Mouse (Mus musculus) retina, postnatal 1 day (tissue): ENCODE measurements around the gene Gripap1.

Source experiments
- DNase-seq: peaks from one replicate; pipeline ENCODE4 v3.0.0-alpha.2; 2012

Gripap1 gene

GRCm38 (mm10) chrX:7789542-7790136 lies at the start of gene Gripap1:
Gene Gripap1 (plus strand): TSS chrX:7789765.
- DNase-seq: peak; percentile 94

- no peak for DNase-seq
Measured at GRCm38 (mm10) chrX:7740082-7740819, 49.3 kb upstream of the Gripap1 start.

- DNase-seq: no peak
Measured at GRCm38 (mm10) chrX:7741103-7741502, 48.5 kb upstream of the Gripap1 start.

DNA sequence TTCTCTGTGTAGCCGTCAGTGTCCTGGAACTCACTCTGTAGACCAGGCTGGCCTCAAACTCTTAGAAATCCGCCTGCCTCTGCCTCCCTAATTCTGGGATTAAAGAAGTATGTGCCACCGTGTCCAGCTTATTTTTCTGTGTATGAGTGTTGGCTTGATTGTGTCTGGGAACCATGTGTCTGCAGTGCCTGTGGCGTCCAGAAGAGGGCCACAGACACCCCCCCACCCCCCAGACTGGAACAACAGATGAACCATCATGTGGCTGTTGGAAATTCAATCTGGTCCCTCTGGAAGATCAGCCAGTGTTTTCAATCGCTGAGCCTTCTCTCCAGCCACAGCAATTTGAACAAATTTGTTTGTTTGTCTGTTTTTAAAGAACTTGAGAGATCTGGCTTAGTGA lies 46.1 kb upstream of the Gripap1 start:
- peak; percentile 24 for DNase-seq

- no peak for DNase-seq
Measured at GRCm38 (mm10) chrX:7744940-7745339, 44.6 kb upstream of the Gripap1 start.

DNA sequence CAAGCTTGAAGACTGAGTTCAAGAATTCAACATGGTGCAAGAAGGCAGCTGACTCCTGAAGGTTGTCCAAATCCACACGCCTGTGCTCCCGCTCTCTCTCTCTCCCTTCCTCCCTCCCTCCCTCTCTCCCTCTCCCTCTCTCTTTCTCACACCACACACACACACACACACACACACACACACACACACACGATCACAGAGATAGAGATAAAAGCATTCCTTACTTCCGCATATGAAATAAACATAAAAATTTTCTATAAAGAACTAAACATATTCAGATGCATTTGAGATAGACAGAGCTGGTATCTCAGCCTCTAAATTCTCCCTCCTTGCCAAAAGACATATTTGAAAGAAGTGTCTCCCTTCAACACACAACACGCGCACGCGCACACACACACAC lies 44.1 kb upstream of the Gripap1 start:
- DNase-seq: no peak

DNA sequence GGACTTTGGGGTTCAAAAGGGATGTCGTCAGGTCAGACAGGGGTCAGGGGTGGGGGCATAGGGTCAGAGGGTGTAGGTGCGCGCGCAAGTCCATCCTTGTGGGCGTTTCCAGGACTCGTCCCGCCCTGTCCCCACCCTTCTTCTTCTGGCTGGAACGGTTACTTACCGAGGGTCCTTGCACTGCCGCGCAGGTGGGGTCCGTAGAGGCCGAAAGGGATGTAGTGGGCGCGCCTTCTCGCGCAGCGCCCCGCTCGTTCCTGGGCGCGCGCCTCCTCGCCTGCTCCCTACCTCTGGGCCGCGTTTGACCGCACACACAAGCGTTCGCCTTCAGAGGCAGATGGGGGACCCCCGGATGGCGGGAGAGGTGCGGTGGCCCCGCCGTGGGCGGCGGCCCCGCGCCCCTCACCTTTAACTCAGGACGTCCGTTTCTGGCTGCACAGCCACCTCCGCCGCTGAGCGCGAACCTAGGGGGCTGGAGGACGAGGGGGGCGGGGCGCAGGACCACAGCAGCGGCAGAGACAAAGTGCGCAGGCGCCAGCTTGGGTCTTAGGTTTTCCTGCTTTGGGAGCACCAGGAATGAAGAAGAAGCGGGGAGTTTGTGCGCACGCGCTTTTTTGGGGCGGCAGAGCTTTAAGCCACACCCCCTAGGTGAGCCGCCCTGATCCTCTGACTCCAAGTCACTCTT lies 39.0 kb upstream of the Gripap1 start, which contains the start of gene Ccdc120:
Gene Ccdc120, minus strand, starts transcription at position 474 of the 685 bp plus-strand sequence.
- DNase-seq: peak; percentile 88

DNA sequence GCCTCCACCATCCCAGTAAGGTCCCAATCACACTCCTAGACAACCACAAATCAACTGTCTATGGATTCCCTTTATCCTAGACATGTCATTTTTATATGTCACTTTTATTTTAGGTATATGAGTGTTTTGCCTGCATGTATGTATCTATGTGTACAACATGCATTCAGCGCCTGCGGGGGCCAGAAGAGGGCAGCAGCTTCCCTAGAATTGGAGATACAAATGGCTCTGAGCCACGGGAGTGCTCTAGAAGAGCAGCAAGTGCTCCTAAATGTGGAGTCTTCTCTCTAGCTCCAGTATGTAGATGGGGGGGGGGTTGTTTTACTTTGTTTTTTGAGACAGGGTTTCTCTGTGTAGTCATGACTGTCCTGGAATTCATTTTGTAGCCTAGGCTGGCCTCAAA lies 35.9 kb upstream of the Gripap1 start:
- DNase-seq: peak; percentile 28

DNA sequence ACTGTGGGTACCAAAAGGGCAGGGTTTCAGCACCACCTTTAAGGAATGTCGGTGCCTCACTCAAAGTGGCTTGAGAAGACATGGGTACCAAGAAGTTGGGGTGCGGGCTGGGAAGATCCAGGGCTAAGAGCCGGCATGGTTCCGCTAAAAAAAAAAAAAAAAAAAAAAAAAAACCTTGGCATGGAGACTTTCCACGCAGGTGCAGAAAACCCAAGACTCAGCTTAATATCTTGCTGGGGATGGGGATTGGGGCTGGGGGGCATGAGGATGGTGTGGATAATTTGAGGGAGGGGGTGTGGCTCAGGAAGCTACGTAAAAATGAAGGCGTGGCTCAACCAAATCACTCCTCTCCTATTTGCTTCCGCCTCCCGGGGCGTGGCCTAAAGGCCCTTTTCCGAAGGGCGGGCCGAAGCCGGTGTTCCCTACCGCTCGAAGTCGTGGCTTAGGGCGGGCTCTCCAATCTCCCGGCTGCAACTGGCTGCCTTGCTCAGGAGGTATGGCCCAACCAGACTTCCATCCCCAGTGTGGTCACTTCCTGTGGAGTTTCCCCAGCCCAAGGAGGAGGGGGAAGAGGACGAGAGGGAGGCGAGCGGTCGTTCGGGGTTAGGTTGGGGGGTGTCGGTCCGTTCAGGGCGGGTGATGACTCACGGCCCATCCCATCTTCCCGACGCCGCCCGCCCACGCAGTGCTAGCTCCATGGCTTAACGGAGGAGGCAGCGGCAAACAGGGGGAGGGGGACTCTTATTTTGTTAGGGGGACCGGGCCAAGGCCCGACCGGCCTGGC lies 27.2 kb upstream of the Gripap1 start, which contains the start of gene Tfe3:
Gene Tfe3, plus strand, starts transcription at position 424 of the 784 bp plus-strand sequence.
- peak; percentile 96 for DNase-seq

DNA sequence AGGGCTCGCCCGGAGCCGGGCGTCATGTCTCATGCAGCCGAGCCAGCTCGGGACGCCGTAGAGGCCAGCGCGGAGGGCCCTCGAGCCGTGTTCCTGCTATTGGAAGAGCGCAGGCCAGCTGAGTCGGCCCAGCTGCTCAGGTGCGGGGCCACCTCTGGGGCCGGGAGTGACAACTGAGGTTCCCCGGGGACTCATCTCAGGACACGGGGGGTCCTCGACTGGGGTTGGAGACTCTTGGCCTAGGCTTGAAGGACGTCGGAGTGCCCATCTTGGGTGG lies 26.7 kb upstream of the Gripap1 start:
- no peak for DNase-seq

DNA sequence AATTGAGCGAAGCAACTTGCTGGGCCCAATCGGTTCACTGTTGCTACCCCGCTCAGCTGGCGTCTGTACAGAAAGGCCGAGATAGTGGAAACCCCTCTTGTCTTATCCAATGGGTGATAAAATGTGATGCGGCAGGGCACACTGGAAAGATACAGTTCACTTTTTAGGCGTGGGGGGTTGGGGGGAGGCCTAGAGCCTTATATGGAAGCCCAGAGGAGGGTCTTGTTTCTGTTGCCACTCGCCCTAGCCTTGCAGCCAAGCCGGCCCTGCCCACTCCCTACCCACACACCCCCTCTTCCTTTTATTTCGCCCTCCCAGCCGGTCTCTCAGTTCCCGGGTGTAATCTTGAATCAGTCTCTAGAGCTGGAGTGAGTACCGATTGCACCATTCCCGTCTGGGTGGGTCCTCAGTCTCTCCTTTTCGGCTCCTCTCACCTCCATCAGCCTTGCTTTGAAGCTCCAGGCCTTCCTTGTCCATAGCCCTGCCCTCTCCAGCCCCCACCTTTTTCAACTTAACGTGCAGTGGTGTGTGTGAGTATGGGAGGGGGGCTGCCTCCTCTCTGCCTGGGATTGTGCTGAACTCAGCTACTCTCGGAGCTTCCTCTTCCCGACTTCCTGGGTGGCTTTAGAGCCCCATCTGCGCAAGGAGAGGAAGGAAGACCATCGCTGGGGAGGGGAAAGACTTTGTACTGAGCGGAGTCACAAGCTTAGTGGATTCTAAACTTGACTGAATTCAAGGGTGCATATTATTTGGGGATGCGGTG lies 25.8 kb upstream of the Gripap1 start:
- DNase-seq: peak; percentile 26

DNA sequence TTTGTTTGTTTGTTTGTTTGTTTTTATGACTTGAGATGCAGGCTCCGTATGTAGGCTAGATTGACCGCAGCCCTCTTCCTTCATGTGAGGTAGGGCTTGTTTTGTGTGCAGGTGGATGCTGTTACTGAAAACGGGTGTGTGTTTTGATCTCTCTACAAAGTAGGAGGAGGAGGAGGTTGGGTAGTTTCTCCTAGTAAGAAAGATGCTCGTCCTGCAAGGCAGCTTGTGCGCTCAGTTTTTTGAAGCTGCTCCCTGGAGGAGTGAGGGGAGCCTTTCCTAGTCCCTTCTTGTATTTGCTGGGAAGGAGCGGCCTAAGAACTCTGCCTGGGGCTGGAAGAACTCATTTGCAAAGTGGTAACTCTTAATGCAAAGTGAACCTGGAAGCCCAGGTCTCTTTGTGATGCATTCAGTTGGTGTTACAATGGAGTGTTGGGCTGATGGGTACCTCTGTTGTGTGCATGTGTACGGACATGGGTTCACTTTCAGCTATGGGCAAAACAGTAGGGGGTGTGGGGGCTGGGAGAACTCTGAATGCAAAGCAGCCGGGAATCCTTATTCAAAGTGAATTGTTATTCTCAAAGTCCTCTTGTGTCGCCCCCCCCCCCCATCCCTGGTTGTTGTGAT lies 24.8 kb upstream of the Gripap1 start:
- DNase-seq: no peak

GRCm38 (mm10) chrX:7765281-7765670 lies 24.3 kb upstream of the Gripap1 start:
- DNase-seq: peak; percentile 10

DNA sequence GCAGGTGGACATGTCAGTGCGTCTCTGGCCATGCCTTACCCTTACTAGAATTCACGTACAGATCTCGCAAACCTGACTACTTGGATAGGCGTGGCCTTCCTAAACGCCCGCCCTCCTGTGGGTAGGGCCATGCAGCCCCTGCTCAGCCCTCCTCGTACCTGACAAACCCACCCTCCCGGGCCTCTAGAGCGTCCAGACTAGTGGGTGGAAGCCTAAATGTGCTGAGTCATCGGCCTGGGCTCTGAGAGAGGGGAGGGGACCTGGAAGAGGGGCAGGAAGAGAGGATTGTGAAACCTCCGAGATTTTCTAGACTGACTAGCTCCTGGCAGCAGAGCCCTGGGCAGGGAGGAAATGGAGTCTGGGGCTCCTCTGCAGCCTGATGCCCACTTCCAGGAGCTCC lies 23.8 kb upstream of the Gripap1 start:
- peak; percentile 44 for DNase-seq

DNA sequence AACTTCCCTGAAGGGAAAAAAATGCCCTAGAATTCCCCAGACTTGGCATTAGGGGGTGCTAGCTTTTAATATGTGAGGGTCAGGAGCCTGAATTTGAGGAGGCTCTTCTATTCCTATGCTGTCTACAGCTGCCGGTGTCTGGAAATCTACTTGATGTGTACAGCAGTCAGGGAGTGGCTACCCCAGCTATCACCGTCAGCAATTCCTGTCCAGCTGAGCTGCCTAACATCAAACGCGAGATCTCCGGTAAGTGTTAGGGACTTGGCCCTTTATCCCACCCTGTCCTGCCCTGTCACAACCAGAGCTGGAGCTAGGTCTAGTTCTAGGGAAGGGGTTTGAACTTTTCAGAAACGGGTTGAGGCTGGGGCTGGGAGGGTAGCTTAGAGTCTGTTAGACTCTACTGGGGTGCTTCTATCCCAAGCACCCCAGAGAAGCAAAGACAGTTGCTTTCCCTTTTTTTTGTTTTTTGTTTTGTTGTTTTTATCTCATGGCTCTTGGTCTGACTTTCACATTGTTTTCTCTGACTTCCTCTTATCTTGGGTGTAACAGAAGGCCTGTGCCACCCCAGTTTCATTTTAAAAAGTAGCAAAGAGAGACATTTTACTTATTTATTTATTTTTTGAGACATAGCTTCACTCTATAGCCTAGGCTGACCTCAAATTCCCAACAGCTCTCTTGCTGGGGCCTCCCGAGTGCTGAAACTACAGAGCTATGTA lies 20.1 kb upstream of the Gripap1 start:
- DNase-seq: no peak

DNA sequence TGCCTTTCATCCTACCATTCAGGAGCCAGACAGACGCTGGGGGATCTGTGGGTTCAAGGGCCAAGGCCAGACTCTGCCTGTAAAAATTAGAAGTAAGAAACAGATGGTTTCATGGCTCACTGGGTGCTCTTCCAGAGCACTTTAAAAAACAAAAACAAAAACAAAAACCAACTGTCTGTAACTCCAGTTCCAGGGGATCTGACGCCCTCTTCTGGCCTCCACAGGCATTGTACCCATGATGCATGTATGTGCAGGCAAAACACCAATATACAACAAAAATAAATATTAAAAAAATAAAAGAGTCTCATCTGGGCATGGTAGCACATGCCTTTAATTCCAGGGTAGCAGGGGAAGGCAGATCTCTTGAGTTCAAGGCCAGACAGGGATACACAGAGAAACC lies 16.8 kb upstream of the Gripap1 start:
- DNase-seq: peak; percentile 7

- DNase-seq: no peak
Measured at GRCm38 (mm10) chrX:7775501-7776205, 13.9 kb upstream of the Gripap1 start.

DNA sequence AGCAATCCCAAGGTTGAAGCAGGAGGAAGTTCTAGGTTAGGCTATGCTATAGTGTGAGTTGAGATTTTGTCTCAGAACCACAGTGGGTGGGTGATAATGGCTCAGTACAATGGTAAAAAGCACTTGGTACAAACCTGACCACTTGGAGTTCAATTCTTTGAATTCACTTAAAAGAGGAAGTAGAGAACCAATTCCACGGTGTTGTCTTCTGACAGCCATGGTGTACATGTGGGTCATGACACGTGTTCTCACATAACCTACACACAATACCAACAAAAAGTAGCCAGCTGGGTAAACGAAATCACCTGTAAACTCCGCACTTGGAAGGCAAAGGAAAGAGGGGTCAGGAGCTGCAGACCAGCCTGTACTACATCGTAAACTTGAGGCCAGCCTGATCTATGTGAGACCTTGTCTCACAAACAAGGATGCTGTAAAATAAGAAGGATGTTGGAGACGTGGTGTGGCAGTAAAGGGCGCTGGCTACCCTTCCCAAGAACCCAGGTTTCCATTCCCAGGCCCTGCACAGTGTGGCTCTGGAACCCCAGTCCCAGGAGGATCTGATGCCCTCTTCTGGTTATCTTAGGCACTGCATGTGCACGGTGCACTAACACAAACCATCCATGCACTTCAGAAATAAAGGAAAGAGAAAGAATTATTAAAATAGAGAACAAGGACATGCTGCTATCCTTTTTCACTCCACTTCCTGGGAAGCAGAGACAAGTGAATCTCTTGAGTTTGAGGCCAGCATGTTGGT lies 13.1 kb upstream of the Gripap1 start:
- peak; percentile 57 for DNase-seq

DNA sequence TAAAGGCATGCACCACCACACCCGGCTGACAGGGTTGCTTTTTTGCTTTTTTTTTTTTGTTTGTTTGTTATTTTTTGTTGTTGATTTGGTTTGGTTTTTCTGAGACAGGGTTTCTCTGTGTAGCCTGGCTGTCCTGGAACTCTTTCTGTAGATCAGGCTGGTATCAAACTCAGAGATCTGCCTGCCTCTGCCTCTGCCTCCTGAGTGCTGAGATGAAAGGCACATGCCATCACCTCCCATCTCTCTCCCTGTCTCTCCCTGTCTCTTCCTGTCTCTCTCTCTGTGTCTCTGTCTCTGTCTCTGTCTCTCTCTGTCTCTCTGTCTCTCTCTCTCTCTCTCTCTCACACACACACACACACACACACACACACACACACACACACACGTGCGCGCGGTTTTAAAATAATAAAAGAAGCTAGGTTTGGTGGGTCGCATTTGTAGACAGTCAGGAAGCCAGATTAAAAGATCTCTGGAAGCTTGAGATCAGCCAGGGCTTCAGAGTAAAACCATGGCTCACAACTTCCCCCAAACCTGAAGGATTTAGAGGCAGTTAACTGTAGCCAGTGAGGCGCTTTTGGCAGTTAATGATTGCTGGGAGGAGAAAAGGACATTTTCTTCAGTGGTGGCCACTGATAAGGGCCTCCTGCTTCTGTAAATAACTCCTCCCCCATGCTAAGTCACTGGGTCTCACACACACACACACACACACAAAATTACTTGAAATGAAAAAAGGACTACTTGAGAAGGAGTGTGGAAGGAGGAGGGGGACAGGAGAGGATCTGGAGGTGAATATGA lies 10.9 kb upstream of the Gripap1 start:
- DNase-seq: no peak
